Mouse (Mus musculus) heart, postnatal 0 days (tissue): ENCODE measurements around the gene Kcnn3. TPM values are rescaled to one million over a fixed set of nuclear protein-coding genes. Genes with fewer than 3 reads are reported as not detected.
A peak's percentile ranks its signal among the peaks of the same experiment; 100 is the strongest.

ENCODE experiments used
- ATAC-seq: fragments of 200-750 bp; cut with Nextera tagmentation; 2 replicates; pipeline ENCODE4 v1.8.0; 2017; ENCODE audit warnings: low read depth, moderate number of reproducible peaks, moderate library complexity; ENCODE audit not compliant: insufficient read depth
- DNase-seq: peaks from one replicate; pipeline ENCODE4 v3.0.0-alpha.2; 2016; ENCODE audit warnings: low spot score
- H3K27ac ChIP-seq: fragments of 300-500 bp; sonication (generic); 2 replicates; pipeline ENCODE4 v1.5.1; 2014; ENCODE audit warnings: low read depth, mild to moderate bottlenecking
- H3K27me3 ChIP-seq: fragments of 300-500 bp; sonication (generic); 2 replicates; pipeline ENCODE4 v1.6.1; 2014; ENCODE audit warnings: low read length, mixed read lengths; ENCODE audit not compliant: control insufficient read depth, insufficient read depth
- H3K36me3 ChIP-seq: fragments of 300-500 bp; sonication (generic); replicated peaks from 2 replicates; pipeline ENCODE4 v1.6.1; 2014; ENCODE audit warnings: low read length, mixed read lengths; ENCODE audit not compliant: control insufficient read depth, insufficient read depth
- H3K4me1 ChIP-seq: fragments of 300-500 bp; sonication (generic); 2 replicates; pipeline ENCODE4 v1.6.1; 2014; ENCODE audit warnings: antibody characterized with exemption; ENCODE audit not compliant: control insufficient read depth, insufficient read depth
- H3K4me2 ChIP-seq: fragments of 300-500 bp; sonication (generic); 2 replicates; pipeline ENCODE4 v1.6.1; 2014; ENCODE audit warnings: low read depth, mild to moderate bottlenecking, low read length, moderate library complexity
- H3K4me3 ChIP-seq: fragments of 300-500 bp; sonication (generic); 2 replicates; pipeline ENCODE4 v1.5.1; 2014; ENCODE audit warnings: low read depth, low read length
- H3K9ac ChIP-seq: fragments of 300-500 bp; sonication (generic); replicated peaks from 2 replicates; pipeline ENCODE4 v1.6.1; 2014; ENCODE audit warnings: low read depth, low read length, mixed read lengths
- H3K9me3 ChIP-seq: fragments of 300-500 bp; sonication (generic); replicated peaks from 2 replicates; pipeline ENCODE4 v1.6.1; 2016; ENCODE audit warnings: low read length; ENCODE audit not compliant: control insufficient read depth
- CTCF ChIP-seq: IDR thresholded peaks from 2 replicates; pipeline ENCODE4 v1.5.1; 2016; ENCODE audit warnings: antibody characterized with exemption, control low read depth, low read depth
- EP300 ChIP-seq: IDR thresholded peaks from 2 replicates; pipeline ENCODE4 v1.6.1; 2016; ENCODE audit warnings: antibody characterized with exemption, low read depth
- WGBS: fragments of 180-500 bp; shearing (Covaris S2); extraction: QIAGEN DNeasy Blood & Tissue Kit; methylation state at CpG from one replicate; pipeline ENCODE4 v1.1.7; 2014; 5-methylcytosine and 5-hydroxymethylcytosine counted together
- polyA plus RNA-seq: library from polyadenylated mRNA; unstranded; fragments of >200 nt; fragmentation: Nextera tagmentation; extraction: Ambion mirVana; gene quantifications from 2 replicates; pipeline ENCODE4 v1.2.1, GENCODE M21; 2015
- total RNA-seq: library from RNA; depleted of rRNA; stranded (reverse); fragments of >200 nt; gene quantifications from 2 replicates; pipeline ENCODE4 v1.2.3, GENCODE M21; 2014; ENCODE audit warnings: low replicate concordance

Gene Kcnn3
- total and polyA plus RNA-seq, 2 experiments from 2014 or later = 1.5 to 4.7 TPM

GRCm38 (mm10) chr3:89658457-89658856, 138.5 kb downstream of the Kcnn3 start:
- TF ChIP-seq CTCF (no peak), EP300 (no peak)
- no peaks in the 10 kb centered on the region for H3K36me3 ChIP-seq
- no peaks in the 10 kb centered on the region for H3K27me3 ChIP-seq
- no peak overlapping the region for H3K4me3 ChIP-seq
- no peak overlapping the region for H3K27ac ChIP-seq
- H3K9ac ChIP-seq = no peak overlapping the region
- DNase-seq (no peak), ATAC-seq (no peak)
- H3K4me2 ChIP-seq = no peak overlapping the region
- no peaks in the 10 kb centered on the region for H3K9me3 ChIP-seq
- H3K4me1 ChIP-seq = no peaks in the 10 kb centered on the region

- Histone ChIP-seq H3K9ac (no peak overlapping the region), H3K4me1 (no peaks in the 10 kb centered on the region), H3K9me3 (no peaks in the 10 kb centered on the region), H3K36me3 (no peaks in the 10 kb centered on the region), H3K27me3 (no peaks in the 10 kb centered on the region), H3K27ac (no peak overlapping the region), H3K4me2 (no peak overlapping the region), H3K4me3 (no peak overlapping the region)
- no peak for TF ChIP-seq EP300
- TF ChIP-seq CTCF = no peak
- ATAC-seq (no peak), DNase-seq (no peak)
- 57% methylated on average over 11 of the region's 11 CpGs for WGBS
Measured at GRCm38 (mm10) chr3:89659938-89660620, 140.1 kb downstream of the Kcnn3 start.

- H3K27me3 ChIP-seq = 0 out of 2 replicates have a peak, but pooled peaks cover 4% of the 10 kb centered on the region
- TF ChIP-seq CTCF (no peak), EP300 (no peak)
- H3K4me3 ChIP-seq = no peak overlapping the region
- ATAC-seq = no peak
- no peaks in the 10 kb centered on the region for H3K36me3 ChIP-seq
- WGBS = 65% methylated on average over 12 of the region's 12 CpGs
- no peak overlapping the region for H3K27ac ChIP-seq
- no peak for DNase-seq
- no peak overlapping the region for H3K9ac ChIP-seq
- no peaks in the 10 kb centered on the region for H3K9me3 ChIP-seq
- H3K4me2 ChIP-seq = no peak overlapping the region
- 0 out of 2 replicates have a peak, but pooled peaks cover 5% of the 10 kb centered on the region for H3K4me1 ChIP-seq
Measured at GRCm38 (mm10) chr3:89664808-89665207, 144.8 kb downstream of the Kcnn3 start.

- Histone ChIP-seq H3K27ac (no peak overlapping the region), H3K9me3 (no peaks in the 10 kb centered on the region), H3K9ac (no peak overlapping the region), H3K4me1 (0 out of 2 replicates have a peak, but pooled peaks cover 5% of the 10 kb centered on the region), H3K36me3 (no peaks in the 10 kb centered on the region), H3K27me3 (0 out of 2 replicates have a peak, but pooled peaks cover 4% of the 10 kb centered on the region), H3K4me3 (no peak overlapping the region), H3K4me2 (peak overlapping the region; percentile 40)
- DNase-seq = no peak
- TF ChIP-seq CTCF = no peak
- no peak for TF ChIP-seq EP300
- WGBS = 14% methylated on average over 11 of the region's 11 CpGs
- ATAC-seq = peak; percentile 36; the same call in 1 of the 2 replicates
Measured at GRCm38 (mm10) chr3:89667131-89667530, 147.2 kb downstream of the Kcnn3 start.

- 49% methylated on average over 6 of the region's 6 CpGs for WGBS
- H3K9me3 ChIP-seq = no peaks in the 10 kb centered on the region
- no peak for DNase-seq
- H3K27me3 ChIP-seq = no peaks in the 10 kb centered on the region
- ATAC-seq = peak; percentile 47; the same call in 1 of the 2 replicates
- no peak overlapping the region for H3K9ac ChIP-seq
- 0 out of 2 replicates have a peak, but pooled peaks cover 5% of the 10 kb centered on the region for H3K4me1 ChIP-seq
- no peak overlapping the region for H3K27ac ChIP-seq
- no peak overlapping the region for H3K4me3 ChIP-seq
- no peak overlapping the region for H3K4me2 ChIP-seq
- H3K36me3 ChIP-seq = no peaks in the 10 kb centered on the region
- TF ChIP-seq EP300 (no peak), CTCF (no peak)
Measured at GRCm38 (mm10) chr3:89671334-89671733, 151.4 kb downstream of the Kcnn3 start.
